Mouse (Mus musculus) liver, postnatal 0 days (tissue): ENCODE results near the gene Mat1a. TPM values are rescaled to one million over a fixed set of nuclear protein-coding genes. Genes with fewer than 3 reads are reported as not detected.

Experiments used
- ATAC-seq: fragments of 200-750 bp; cut with Nextera tagmentation; 2 replicates; pipeline ENCODE4 v1.8.0; 2017; ENCODE audit warnings: mild to moderate bottlenecking, moderate library complexity
- DNase-seq: peaks from one replicate; pipeline ENCODE4 v3.0.0-alpha.2; 2016
- H3K27ac ChIP-seq: fragments of 300-500 bp; sonication (generic); 2 replicates; pipeline ENCODE4 v1.5.1; 2014; ENCODE audit warnings: antibody characterized with exemption, moderate library complexity, mild to moderate bottlenecking, low read depth
- H3K27me3 ChIP-seq: fragments of 300-500 bp; sonication (generic); 2 replicates; pipeline ENCODE4 v1.6.1; 2014; ENCODE audit warnings: low read length, control low read depth, mixed read lengths; ENCODE audit not compliant: insufficient read depth
- H3K36me3 ChIP-seq: fragments of 300-500 bp; sonication (generic); replicated peaks from 2 replicates; pipeline ENCODE4 v1.6.1; 2014; ENCODE audit warnings: mild to moderate bottlenecking, control low read depth, low read length, moderate library complexity, mixed read lengths; ENCODE audit not compliant: insufficient read depth
- H3K4me1 ChIP-seq: fragments of 300-500 bp; sonication (generic); 2 replicates; pipeline ENCODE4 v1.6.1; 2014; ENCODE audit warnings: antibody characterized with exemption, mild to moderate bottlenecking, control low read depth; ENCODE audit not compliant: insufficient read depth
- H3K4me2 ChIP-seq: fragments of 300-500 bp; sonication (generic); 2 replicates; pipeline ENCODE4 v1.6.1; 2014; ENCODE audit warnings: low read depth, mild to moderate bottlenecking, low read length, moderate library complexity, mixed read lengths
- H3K4me3 ChIP-seq: fragments of 300-500 bp; sonication (generic); 2 replicates; pipeline ENCODE4 v1.5.1; 2014; ENCODE audit warnings: low read depth, low read length
- H3K9ac ChIP-seq: fragments of 300-500 bp; sonication (generic); replicated peaks from 2 replicates; pipeline ENCODE4 v1.6.1; 2014; ENCODE audit warnings: mild to moderate bottlenecking, moderate library complexity
- H3K9me3 ChIP-seq: fragments of 300-500 bp; sonication (generic); 2 replicates; pipeline ENCODE4 v1.6.1; 2016; ENCODE audit warnings: mild to moderate bottlenecking, control low read depth, low read length, mixed read lengths
- CTCF ChIP-seq: sonication (generic); IDR thresholded peaks from 2 replicates; pipeline ENCODE4 v1.5.1; 2016; ENCODE audit warnings: antibody characterized with exemption, low read depth
- EP300 ChIP-seq: IDR thresholded peaks from 2 replicates; pipeline ENCODE4 v1.6.1; 2016; ENCODE audit warnings: antibody characterized with exemption, low read depth, mild to moderate bottlenecking
- WGBS: fragments of 180-500 bp; shearing (Covaris S2); extraction: QIAGEN DNeasy Blood & Tissue Kit; methylation state at CpG from one replicate; pipeline ENCODE4 v1.1.7; 2014; ENCODE audit not compliant: insufficient replicate concordance; 5-methylcytosine and 5-hydroxymethylcytosine counted together
- polyA plus RNA-seq: library from polyadenylated mRNA; unstranded; fragments of >200 nt; fragmentation: Nextera tagmentation; extraction: Ambion mirVana; gene quantifications from 2 replicates; pipeline ENCODE4 v1.2.1, GENCODE M21; 2015

Gene Mat1a
- polyA plus RNA-seq, 1 experiment from 2014 or later: 1,129 TPM

DNA sequence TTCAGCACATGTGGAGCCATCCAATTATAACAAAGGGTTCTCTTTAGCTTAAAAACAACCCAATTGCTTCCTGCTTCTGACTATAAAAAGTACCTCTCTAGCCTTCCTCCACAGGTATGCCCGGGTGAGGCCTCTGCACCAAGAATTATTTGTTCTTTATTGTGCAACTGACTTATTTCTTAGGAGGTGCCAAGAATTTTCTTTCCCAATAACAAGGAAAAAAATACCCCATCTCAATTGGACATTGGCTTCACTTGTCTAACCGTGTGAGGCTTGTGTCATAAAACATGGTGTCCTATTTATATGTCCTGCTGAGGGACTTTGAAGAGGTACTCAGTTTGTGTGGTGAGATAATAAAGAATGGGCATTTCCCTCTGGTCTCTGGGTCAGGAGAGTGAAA is 65.7 kb downstream of the Mat1a start:
- Histone ChIP-seq H3K9ac (no peak overlapping the region), H3K36me3 (no peaks in the 10 kb centered on the region), H3K27me3 (no peaks in the 10 kb centered on the region), H3K9me3 (no peaks in the 10 kb centered on the region), H3K27ac (peak overlapping the region; percentile 51; the same call in 1 of the 2 replicates), H3K4me1 (0 out of 2 replicates have a peak, but pooled peaks cover 3% of the 10 kb centered on the region), H3K4me3 (no peak overlapping the region), H3K4me2 (no peak overlapping the region)
- no peak for DNase-seq
- peak; percentile 76 for ATAC-seq
- WGBS: 58% methylated on average over 2 of the region's 2 CpGs
- no peak for TF ChIP-seq CTCF
- peak; percentile 30; the same call in 1 of the 2 replicates for TF ChIP-seq EP300

Other genes with a start within 250 kb of the Mat1a start
- 0.05 and 0.13 TPM in 2 replicates for gene Sh2d4b, start 211.8 kb upstream of the Mat1a start, polyA plus RNA-seq
- 22.0 and 24.9 TPM in 2 replicates for gene Tspan14, start 138.2 kb upstream of the Mat1a start, polyA plus RNA-seq
- gene Fam213a, start 91.2 kb upstream of the Mat1a start, polyA plus RNA-seq: 80.4 and 85.0 TPM in 2 replicates
- not detected in 2 replicates for gene Dydc2, start 35.8 kb upstream of the Mat1a start, polyA plus RNA-seq
- not detected in 2 replicates for gene Dydc1, start 32.1 kb upstream of the Mat1a start, polyA plus RNA-seq
- gene Sftpa1, start 26.7 kb downstream of the Mat1a start, polyA plus RNA-seq: 0.33 and 1.3 TPM in 2 replicates
- gene Mbl1, start 46.4 kb downstream of the Mat1a start, polyA plus RNA-seq: 66.5 and 67.0 TPM in 2 replicates
- 1.9 and 2.0 TPM in 2 replicates for gene Sftpd, start 80.1 kb downstream of the Mat1a start, polyA plus RNA-seq
- not detected in 2 replicates for gene Gm2832, start 173.8 kb downstream of the Mat1a start, polyA plus RNA-seq
- not detected in 2 replicates for gene Gm5798, start 243.6 kb downstream of the Mat1a start, polyA plus RNA-seq